Mouse (Mus musculus): Measurements from ENCODE around the gene Ints11.

The Ints11 gene

DNA sequence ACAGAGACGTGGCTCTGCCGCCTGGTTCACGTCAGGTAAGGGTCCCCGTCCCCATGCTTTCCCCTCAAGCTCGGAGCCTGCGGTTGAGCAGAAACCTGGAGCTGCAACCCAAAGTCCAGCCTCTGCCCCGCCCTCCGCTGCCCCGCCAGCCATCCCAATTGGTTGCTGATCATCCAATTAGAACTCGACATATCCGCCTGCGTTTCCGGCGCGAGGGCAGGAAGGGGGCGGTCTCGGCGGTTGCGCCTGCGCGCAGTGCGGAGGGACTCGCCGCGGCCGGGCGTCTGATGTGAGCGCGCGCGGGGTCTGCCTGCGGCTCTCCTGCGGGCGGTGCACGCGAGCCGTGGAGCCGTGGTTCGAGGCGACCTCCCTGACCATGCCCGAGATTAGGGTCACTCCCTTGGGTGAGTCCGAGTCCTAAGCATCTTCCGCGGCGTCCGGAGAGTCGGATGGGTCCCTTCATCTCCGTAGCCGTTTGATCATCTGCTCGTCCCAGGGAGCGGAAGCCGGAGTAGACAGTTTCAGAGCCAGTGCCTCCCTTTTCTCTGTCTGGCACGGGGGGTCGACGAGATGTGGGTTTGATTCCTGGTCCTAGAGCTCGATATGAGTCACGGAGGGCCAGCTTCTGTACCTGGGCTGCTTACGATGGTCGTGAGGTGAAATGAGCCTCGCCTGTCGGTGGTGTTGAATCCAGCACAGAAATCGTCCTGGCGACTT is at the start of gene Ints11, which contains the start of gene Cptp:
Gene Ints11 (plus strand): TSS at position 230 of the 717 bp plus-strand sequence.
Gene Cptp (minus strand): TSS at position 124 of the 717 bp plus-strand sequence.
- peak; percentile 98 for DNase-seq

GRCm38 (mm10) chr4:155821025-155821424 is 48.3 kb upstream of the Ints11 start:
- peak in 1 of 2 experiments; percentile 45 for DNase-seq

GRCm38 (mm10) chr4:155823443-155823842 is 45.9 kb upstream of the Ints11 start:
- no peak for DNase-seq

- no peak for DNase-seq
These were observed 39.5 kb upstream of the Ints11 start for GRCm38 (mm10) chr4:155829866-155830265.

- no peak for DNase-seq
These were observed 38.8 kb upstream of the Ints11 start for GRCm38 (mm10) chr4:155830596-155830995.

- DNase-seq, result peak; percentile 97 to 98
These were observed 38.1 kb upstream of the Ints11 start, which contains the start of gene Aurkaip1 for GRCm38 (mm10) chr4:155831205-155831766. Gene Aurkaip1 (plus strand): TSS chr4:155831272.

- no peak for DNase-seq
These were observed 37.5 kb upstream of the Ints11 start for GRCm38 (mm10) chr4:155831831-155832230.

DNA sequence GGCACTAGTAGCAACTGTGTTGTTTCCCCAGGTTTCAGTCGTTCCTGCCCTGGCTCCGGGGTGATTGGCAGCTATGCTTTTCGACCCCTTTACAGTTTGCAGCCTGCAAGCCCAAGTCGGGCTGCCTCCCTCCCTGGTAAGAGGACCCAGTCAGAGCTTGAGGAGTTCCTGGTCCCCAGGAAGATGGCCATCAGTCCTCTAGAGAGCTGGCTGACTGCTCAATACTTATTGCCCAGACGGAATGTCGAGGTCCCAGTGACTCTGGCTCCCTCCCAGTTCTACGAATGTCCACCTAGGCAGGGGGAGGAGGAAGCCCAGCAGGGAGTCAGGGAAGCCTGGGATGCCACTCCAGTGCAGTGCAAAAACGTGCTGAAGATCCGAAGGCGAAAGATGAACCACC is 37.0 kb upstream of the Ints11 start:
- DNase-seq, result no peak

DNA sequence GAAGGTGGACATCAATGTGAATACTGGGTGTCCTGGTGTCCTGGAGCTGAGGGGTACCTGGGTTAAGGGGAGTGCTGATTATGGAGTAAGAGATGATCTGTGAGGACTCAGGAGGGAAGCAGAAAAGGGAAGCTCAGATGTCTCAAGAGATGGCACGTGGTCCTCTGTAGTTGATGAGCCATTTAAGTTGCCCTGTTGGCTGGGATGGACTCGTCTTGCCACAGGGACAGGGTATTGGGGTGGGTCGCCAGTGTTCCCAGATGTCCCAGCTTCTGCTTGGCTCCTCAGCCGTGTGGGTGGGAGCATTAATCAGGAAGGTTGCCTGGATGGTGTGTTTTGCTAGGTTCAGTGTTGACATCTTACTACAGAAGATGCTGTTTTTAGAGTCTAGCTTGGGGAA is 36.1 kb upstream of the Ints11 start:
- DNase-seq, result no peak

GRCm38 (mm10) chr4:155833836-155834235 is 35.5 kb upstream of the Ints11 start:
- peak; percentile 88 for DNase-seq

DNA sequence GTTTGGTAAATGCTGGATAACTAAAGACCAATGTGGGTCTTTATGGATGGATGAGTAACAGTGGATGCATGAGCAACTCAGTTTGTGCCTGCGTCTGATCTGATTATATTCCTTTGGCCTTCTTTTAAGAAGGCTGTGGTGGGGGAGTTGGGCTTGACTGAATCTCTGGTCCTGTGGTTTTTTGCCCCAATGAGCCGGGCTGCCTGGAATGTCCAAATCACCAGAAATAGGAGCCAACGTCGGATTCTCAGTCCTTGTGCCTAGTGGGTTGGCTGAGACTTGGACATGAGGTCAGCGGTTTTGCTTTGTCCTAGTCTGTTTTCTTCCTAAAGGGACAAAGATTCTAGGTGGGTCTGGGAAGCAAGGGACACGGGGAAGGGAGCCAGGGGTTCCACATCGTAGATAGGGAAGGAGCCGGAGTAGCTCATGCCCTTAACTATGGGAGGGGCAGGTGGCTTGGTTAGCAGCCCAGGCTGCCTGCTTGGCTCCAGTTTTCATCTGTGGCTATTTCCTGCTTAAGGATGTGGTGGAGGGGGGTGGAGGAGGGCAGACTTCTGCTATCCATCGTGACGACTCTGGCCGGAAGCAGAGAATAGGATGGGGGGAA is 31.8 kb upstream of the Ints11 start:
- DNase-seq, result peak; percentile 55 to 71

GRCm38 (mm10) chr4:155838187-155839153 is 30.9 kb upstream of the Ints11 start:
- DNase-seq, result peak; percentile 46 to 77

GRCm38 (mm10) chr4:155839483-155839910 is 29.8 kb upstream of the Ints11 start, which contains the start of gene Mxra8:
Gene Mxra8 (plus strand): TSS chr4:155839680.
- DNase-seq, result peak; percentile 90 to 97

DNA sequence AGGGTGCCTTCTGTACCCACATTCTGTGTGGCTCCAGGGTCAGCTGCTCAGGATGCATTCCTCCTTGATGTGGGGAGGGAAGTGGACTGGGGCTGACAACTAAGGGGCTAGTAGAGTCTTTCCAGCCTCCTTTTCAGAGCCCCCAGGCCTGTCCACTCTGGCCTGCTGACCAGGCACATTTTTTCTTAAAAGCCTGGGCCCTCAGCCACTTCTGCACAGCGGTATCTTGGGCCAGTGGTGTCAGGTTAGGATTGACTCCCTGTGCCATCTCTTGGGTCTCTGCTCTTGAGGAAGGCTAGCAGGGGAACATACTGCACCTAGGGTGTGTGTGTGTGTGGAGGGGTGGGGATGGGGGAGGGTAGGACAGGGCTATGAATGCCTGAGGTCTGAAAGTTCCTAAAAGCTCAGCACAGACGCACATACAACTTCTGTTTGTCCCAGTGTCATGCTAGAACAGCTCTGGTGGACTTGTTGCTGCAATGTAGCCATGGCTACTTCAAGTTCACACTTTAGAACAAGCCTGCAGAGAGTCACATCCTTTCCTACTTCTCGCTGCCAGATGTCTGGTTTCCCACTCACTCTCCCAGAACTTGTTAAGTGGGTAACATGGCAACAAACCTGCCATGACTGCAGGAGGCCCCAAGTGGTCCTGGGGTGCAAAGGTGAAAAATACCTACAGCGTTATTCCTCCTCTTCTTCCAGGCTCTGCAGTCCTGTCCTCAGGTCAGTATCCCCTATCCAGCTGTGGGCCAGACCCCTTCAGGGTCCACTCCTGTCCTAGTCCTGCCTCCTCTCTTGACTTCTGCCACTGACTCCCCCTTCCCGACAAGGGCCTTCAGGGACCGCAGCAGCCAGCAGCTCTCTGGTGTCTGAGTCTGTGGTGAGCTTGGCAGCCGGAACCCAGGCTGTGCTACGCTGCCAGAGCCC is 29.0 kb upstream of the Ints11 start:
- DNase-seq, result peak in 1 of 2 experiments; percentile 42

DNA sequence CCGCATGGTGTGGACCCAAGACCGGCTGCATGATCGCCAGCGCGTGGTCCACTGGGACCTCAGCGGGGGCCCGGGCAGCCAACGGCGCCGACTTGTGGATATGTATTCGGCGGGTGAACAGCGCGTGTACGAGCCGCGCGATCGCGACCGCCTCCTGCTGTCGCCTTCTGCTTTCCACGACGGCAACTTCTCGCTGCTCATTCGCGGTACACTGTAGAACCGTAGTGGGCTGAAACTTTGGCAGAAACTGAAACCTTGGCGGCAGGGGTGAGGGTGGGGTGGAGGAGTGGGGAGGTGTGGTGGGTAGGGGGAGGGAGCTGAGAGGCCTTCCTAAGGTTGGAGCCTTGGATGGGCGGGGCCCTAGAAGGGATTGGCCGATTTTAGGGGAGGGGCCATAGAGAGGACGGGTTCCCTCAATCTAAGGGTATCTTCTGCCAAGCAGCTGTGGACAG is 28.3 kb upstream of the Ints11 start:
- peak; percentile 80 to 85 for DNase-seq

GRCm38 (mm10) chr4:155841651-155842270 is 27.6 kb upstream of the Ints11 start:
- peak in 1 of 2 experiments; percentile 37 for DNase-seq

DNA sequence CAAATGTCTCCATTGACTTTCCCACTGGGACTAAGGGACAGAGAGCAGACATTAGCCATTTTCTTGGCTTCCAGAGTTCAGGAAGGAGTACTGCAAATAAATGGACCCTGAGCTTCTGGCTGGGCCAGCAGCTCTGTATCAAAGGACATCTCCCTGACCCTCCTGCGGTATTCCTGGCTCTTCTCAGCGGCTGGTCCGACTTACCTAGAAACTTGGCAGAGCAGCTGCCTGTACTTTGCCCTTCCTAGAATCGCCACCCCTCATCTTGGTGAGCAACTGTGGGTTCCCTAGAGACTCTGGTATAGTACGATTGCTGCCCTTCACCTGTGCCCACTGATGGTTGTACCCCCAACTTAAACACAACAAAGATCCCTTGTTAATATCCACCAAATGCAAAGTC is 26.1 kb upstream of the Ints11 start:
- DNase-seq, result peak in 1 of 2 experiments; percentile 9

DNA sequence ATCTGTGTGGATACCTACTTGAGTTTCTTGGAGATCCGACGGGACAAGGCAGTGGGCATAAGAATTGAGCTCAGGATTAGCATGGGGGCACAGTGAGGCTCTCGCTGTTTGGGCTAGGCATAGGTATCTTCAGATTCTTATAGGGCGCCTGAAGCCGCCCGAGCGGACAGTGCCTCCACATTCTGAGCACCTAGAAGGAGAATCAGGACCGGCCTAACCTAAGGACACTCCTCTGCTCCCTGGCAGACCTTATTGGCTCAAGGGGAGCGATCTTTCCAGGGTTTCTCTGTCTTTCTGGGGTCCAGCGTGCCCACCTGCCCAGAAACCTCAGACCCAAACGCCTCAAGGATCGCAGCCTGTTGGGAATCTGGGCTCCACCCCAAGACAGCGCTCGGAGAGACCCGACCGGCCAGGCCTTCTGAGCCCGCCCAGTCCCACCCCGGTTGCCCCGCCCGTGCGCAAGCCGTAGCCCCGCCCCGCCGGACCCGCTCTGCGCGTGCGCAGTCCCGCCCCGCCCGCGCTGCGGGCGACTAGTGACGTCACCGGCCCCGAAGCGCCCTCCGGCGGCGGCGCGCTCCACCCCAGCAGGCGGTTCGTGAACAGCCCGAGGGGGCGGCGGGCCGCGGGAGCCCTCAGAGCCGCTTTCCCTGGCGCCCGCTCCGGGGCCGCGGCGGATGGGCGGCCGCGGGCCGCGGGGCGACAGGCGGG is 22.3 kb upstream of the Ints11 start, which contains the start of gene Dvl1:
Gene Dvl1 (plus strand): TSS at position 532 of the 708 bp plus-strand sequence.
- peak; percentile 95 to 98 for DNase-seq

DNA sequence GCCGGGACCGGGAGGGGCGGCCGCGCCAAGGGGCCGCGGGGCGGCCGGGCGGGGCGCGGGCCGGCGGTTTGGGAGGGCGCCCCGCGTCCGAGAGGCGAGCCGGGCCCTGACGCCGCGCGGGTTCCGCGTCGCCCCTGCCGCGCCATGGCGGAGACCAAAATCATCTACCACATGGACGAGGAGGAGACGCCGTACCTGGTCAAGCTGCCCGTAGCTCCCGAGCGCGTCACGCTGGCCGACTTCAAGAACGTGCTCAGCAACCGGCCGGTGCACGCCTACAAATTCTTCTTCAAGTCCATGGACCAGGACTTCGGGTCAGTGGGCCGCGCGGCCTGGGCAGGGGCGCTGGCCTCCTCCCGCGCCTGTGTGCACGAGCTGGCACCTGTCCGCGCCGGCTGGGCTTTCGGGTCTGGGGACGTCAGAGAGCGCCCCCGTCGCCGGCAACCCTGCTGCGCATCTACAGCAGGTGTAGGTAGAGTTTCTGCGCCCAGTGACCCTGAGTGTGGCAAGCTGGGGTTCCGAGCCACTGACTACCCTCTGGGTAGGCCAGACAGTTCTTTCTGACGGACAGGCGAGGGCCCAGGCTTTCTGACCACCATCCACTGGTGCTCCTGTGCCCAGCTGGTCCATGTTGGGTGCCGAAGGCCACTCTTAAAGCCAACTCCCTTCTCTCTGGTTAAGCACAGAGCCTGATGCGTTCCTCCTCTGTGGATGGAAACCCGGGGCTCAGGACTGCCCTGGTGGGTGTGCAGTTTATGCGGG is 21.6 kb upstream of the Ints11 start:
- peak in 1 of 2 experiments; percentile 57 for DNase-seq

Data from lung, postnatal 4 days (tissue).